Mouse (Mus musculus): Measurements from ENCODE around the gene Dgcr8.
"Not testable (repeated sequence)": the region's sequence is repeated elsewhere in the genome, so short reads cannot be mapped to it uniquely, and the experiment has no call there.

Gene Dgcr8

DNA sequence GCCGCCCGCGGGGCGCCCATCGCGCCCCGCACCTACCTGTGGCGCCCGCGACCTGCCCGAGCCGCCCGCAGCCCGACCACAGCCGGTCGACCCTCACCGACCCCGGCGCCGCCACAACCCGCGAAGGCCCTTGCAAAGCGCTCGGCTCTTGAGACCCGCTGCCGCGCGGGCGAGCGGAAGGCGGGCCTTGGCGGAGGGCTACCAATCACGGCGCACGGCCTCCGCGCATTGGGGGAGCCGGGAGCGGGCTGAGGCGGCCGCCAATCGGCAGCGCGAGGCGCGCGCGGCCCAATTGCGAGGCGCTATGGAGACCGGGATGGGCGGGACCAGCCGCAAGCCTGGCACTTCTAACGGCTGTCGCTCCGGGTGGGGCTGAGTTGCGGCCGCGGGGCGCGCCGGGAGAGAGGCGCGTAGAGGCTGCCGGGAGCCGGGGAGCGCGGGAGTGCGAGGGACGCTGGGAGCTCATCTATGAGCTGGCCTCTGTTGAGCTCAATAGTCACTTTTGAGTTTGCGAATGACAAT, at the start of gene Dgcr8:
Dgcr8 (minus strand) TSS at position 180 of the 522 bp plus-strand sequence.
- in situ Hi-C loops (cut with MboI; ENCODE audit: unreplicated experiment in 2 of 2): no loop called here

DNA sequence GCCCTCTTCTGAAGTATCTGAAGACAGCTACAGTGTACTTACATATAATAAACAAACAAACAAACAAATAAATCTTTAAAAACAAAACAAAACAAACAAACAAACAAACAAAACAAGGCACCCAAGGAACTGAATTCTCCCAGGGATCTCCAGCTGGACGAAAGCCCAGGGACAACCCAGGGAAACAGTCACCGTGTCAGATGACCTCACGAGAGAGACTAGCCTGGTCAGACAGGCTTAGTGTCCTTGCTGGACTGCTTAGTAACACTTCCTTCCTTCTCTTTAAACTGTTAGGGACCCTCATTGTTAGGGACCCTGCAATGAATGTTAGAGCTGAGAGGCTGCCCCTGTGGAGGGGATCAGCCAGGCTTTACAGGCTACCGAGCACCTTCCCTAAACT, 48.2 kb upstream of the Dgcr8 start:
- in situ Hi-C loops (cut with MboI; ENCODE audit: unreplicated experiment in 2 of 2): no loop called here

- in situ Hi-C loops (cut with MboI; ENCODE audit: unreplicated experiment in 2 of 2): no loop called here
Measured at GRCm38 (mm10) chr16:18335981-18336380, 46.9 kb upstream of the Dgcr8 start.

- in situ Hi-C loops (cut with MboI; ENCODE audit: unreplicated experiment in 2 of 2): no loop called here
Measured at GRCm38 (mm10) chr16:18333976-18334375, 44.9 kb upstream of the Dgcr8 start.

DNA sequence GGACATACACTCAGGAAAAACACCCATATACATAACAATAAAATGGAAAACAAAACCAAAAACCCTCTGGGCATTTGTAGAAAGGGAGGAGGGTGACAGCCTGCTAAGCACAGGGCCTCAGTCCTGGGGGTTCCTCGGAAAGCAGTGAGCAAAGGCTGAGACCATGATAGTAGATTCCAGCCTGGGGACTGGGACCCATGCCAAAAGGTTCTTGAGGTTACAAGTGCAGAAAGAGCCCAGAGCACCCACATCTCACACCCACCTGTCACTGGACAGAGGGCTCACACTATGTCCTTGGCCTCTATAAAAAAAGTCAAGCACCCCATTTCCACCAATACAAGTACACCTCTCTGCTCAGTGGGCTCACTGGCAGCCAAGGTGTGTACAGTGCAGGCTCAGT, 39.5 kb upstream of the Dgcr8 start:
- in situ Hi-C loops (cut with MboI; ENCODE audit: unreplicated experiment in 2 of 2): no loop called here

DNA sequence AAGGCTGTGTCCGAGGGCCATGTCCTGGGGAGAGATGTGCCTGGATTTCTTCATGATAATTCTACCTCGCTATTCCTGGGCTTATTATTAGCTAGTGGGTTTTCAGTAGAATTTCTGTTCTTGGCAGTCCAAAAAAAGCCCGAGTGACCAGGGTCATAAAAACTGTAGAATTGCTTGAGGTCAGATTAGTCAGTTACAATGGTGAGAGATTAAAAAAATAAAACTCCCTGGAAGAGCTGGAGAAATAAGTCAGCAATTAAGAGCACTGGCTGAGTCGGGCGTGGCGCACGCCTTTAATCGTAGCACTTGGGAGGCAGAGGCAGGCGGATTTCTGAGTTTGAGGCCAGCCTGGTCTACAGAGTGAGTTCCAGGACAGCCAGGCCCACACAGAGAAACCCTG, 38.9 kb upstream of the Dgcr8 start:
- in situ Hi-C loops (cut with MboI; ENCODE audit: unreplicated experiment in 2 of 2): no loop called here

DNA sequence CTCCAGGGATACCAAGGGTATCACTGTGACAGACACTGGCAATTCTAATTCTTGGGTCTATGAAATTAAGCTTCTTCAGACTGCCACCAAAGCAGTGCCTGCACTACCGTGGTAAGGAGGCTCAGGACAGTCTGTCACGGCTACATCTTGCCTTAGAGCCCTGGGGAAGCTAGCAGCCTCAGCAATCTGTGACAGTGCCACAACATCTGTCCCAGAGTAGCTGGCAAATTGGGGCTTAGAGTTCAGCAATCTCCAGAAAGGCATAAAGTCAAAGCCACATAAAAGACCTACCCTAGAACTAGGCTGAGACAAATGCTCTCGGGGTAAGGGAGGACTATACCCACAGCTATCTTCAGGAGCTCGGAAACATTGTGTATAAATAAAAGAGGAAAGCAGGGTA, 36.7 kb upstream of the Dgcr8 start:
- in situ Hi-C loops (cut with MboI; ENCODE audit: unreplicated experiment in 2 of 2): no loop called here

- in situ Hi-C loops (cut with MboI; ENCODE audit: unreplicated experiment in 2 of 2): no loop called here
Measured at GRCm38 (mm10) chr16:18324031-18324430, 35.0 kb upstream of the Dgcr8 start.

DNA sequence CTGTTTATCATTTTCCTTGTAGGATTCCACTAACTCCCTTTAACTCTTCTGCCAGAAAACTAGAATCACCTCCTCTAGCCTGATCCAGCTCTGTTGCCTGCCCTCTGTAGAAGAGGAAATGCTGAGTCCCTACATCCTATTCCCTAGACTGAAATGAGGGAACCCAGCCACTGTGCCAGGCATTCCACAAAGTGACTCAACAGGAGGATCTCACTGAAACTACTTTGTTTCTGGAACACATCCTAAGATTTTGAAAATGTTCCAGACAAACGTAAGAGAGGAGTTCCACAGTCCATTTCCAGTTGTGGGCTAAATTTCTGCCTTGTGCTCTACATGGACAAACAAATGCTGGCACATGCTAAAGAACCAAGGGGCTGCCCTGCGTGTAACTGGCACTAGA, 34.4 kb upstream of the Dgcr8 start:
- in situ Hi-C loops (cut with MboI; ENCODE audit: unreplicated experiment in 2 of 2): no loop called here

- in situ Hi-C loops (cut with MboI; ENCODE audit: unreplicated experiment in 2 of 2): no loop called here
Measured at GRCm38 (mm10) chr16:18321443-18321842, 32.4 kb upstream of the Dgcr8 start.

GRCm38 (mm10) chr16:18318992-18319391, 29.9 kb upstream of the Dgcr8 start:
- in situ Hi-C loops (cut with MboI; ENCODE audit: unreplicated experiment in 2 of 2): no loop called here

DNA sequence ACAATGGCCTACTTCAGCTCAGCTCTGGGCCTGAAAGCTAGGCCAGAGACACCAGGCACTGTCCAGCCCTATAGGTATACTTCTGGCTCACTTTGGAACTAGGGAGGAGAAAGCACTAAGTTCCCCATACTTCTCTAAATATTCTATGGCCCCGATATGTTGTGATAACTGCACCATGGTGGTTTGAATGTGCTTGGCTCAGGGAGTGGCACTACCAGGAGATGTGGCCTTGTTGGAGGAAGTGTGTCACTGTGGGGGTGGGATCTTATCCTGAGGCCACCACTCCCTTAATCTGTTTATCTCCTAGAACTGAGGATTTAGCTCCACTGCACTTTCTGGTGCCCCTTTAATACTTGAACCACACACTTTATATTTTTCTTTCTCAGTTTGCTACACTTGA, 19.1 kb upstream of the Dgcr8 start:
- in situ Hi-C loops (cut with MboI; ENCODE audit: unreplicated experiment in 2 of 2): no loop called here

DNA sequence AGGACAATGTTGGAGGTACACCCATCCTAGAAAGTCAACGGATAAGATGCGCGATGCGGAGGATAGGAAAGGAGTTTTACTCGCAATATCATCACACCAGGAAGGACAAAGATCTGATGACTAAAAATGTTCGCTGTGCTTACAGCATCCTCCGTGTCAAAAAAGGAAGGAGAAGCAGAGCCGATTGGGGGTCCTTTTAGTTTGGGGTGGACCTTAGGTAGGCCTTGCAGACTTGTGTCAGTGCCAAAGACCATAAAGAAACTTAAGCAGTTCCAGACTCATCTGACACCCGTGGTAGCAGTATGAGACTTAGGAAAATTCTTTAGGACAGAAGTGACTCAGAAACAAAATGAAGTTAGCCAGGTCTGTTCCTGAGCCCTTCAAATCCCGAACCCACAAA, 568 bp upstream of the Dgcr8 start:
- in situ Hi-C loops (cut with MboI; ENCODE audit: unreplicated experiment in 2 of 2): not testable (repeated sequence)

DNA sequence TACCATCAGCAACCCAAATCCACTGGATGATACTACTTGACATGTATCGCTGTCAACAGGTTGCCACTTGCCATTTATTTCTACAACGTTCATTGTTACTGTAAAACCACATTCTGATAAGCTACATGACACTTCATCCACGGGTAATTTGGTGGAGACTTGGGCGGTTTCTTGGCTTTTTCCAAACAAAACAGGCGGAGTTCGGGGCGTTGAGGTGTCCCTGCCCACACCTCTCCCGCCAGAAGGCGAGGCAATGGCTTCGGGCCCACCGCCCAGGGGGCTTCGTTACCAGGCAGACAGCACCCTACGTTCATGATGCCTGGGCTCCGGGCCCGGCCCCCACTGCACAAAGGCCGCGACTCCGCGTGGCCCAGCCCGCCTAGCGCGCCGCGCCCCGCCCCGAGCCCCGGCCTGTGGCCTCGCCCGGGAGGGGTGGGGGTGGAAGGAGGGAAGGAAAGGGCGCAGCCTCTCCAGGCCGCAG, 425 bp downstream of the Dgcr8 start:
- in situ Hi-C loops (cut with MboI; ENCODE audit: unreplicated experiment in 2 of 2): no loop called here

DNA sequence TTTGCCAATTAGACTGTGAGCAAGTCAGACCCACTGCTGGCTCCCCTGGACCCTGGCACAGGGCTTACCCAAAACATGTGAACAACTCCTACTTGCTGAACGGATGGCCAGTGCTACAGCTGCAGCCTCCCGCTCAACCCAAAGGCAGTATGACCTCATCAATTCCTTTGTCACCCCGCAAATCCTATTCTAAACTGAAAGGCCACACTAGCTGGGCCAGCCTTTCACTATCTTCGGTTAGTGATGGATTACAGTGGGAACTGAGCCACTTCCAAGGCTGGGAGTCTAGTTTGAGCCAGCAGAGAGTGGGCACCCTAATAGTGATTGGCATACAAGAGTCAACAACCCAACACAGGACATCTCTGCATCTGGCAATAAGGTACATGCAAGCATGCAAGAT, 880 bp downstream of the Dgcr8 start:
- in situ Hi-C loops (cut with MboI; ENCODE audit: unreplicated experiment in 2 of 2): no loop called here

DNA sequence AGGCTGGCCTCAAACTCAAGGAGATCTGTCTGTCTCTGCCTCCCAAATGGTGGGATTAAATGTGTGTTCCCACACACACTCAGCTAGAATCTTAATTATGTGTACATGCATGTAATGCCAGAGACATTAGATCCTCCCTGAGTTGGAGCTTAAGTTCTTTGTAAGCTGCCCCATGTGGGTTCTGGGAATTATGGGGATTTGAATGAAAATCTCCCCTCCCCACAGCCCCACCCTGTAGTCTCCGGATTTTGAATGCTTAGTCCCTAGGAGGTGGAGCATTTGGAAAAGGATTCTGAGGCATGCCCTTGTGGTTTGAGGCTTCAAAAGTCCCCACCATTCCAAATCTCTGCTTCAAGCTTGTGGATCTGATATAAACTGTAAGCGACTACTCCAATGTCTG, 13.9 kb downstream of the Dgcr8 start:
- in situ Hi-C loops (cut with MboI; ENCODE audit: unreplicated experiment in 2 of 2): loop anchor here in 1 of 2 experiments (10.0 kb wide), 1 partner anchor 340 kb away; no protein-coding TSS in a partner anchor

GRCm38 (mm10) chr16:18268182-18268581, 20.9 kb downstream of the Dgcr8 start:
- in situ Hi-C loops (cut with MboI; ENCODE audit: unreplicated experiment in 2 of 2): loop anchor here in 1 of 2 experiments (5.0 to 10.0 kb wide), 3 partner anchors 56 to 153 kb away; no protein-coding TSS in a partner anchor

- in situ Hi-C loops (cut with MboI; ENCODE audit: unreplicated experiment in 2 of 2): loop anchor here in 1 of 2 experiments (5.0 to 10.0 kb wide), 3 partner anchors 53 to 150 kb away; no protein-coding TSS in a partner anchor
Measured at GRCm38 (mm10) chr16:18265024-18265423, 24.0 kb downstream of the Dgcr8 start.

DNA sequence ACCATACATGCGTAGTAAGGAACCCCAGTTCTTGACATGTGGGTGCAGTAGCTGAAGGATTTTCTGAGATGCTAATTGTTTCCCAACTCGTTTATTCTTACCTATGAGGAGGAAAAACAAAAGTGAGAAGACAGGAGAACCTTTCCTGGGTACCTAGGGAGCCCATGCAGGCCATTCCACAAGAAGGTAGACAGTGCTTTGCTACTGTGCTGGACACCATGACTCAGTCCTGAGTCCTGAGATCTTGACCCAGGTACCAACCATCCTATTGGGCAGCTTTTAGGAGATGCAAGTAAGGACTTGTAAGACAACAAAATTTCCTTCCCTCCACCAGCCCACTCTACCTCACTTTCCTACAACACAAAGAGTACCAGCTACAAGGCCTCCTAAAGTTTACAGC, 30.8 kb downstream of the Dgcr8 start, which contains the start of gene Gm49776:
Gm49776 (minus strand) TSS at position 101 of the 400 bp plus-strand sequence.
- in situ Hi-C loops (cut with MboI; ENCODE audit: unreplicated experiment in 2 of 2): no loop called here

GRCm38 (mm10) chr16:18253866-18254265, 35.2 kb downstream of the Dgcr8 start:
- in situ Hi-C loops (cut with MboI; ENCODE audit: unreplicated experiment in 2 of 2): no loop called here

DNA sequence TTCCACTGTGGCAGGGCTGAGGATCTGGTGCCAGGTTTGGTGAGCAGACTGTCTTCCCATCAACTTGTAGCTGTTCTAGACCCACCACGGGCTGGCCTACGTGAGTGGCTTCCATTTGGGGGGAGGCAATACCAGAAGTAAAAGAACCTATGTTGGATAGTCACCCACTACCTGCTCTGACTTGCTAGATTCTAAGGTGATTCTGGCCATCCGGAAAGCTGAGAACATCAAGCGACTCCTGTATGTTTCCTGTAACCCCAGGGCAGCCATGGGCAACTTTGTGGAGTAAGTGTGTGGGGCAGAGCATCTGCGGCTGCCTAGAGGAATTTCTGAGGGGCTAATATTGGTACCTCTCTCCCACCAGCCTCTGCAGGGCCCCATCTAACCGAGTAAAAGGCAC, 36.3 kb downstream of the Dgcr8 start:
- in situ Hi-C loops (cut with MboI; ENCODE audit: unreplicated experiment in 2 of 2): no loop called here

DNA sequence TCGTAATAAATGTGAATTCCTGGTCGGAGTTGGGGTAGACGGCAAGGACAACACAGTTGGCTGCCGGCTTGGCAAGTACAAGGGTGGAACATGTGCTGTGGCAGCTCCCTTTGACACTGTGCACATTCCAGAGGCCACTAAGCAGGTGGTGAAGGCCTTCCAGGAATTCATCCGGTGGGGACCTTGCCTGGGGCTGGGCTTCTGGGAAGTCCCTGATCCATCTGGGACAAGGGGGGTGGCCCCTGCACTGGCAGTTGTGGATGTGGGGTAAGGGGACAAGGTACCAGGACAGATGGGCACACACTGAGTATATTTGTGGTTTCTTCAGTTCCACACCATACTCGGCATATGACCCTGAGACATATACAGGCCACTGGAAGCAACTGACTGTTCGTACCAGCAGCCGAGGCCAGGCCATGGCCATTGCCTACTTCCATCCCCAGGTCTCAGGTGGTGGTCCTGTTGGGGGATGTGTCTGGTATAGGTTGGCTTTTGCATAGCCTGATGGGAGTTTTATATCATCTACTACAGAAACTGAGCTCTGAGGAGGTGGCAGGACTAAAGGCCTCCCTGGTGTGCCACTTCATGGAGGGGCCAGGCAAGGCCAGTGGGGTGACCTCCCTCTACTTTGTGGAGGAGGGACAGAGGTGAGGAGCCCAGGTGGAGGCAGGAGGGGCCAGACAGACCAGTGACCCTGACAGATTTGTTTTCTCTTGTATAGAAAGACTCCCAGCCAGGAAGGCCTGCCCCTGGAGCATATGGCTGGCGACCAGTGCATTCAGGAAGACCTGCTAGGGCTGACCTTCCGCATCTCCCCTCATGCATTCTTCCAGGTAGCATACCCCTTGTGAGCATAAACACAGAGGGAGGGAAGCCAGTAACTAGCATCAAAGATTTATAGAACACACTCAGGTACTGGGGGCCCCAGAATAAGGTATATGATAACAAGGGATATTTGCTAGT, 37.9 kb downstream of the Dgcr8 start:
- in situ Hi-C loops (cut with MboI; ENCODE audit: unreplicated experiment in 2 of 2): no loop called here
